Mouse (Mus musculus) gastrocnemius, postnatal 36 days (tissue): Measurements from ENCODE around the gene Npat. TPM values are rescaled to one million over a fixed set of nuclear protein-coding genes. Genes with fewer than 3 reads are reported as not detected.

ENCODE experiments used
- DNase-seq, 2 experiments: peaks; one replicate each; pipeline ENCODE4 v3.0.0; 2022
- intact Hi-C: fragments of 180-260 bp; cut with DNase I; formaldehyde crosslinking; loops from one replicate; pipeline ENCODE4 v1.15.1; 2025
- total RNA-seq, 2 experiments: library from RNA; stranded (reverse); gene quantifications; 2 replicates each; pipeline ENCODE4 v1.2.3; 2021

Gene Npat
- total RNA-seq, 2 experiments from 2014 or later, result 3.3 to 5.7 TPM

- intact Hi-C loops, result no loop called here
Measured at GRCm38 (mm10) chr9:53609306-53609967, 72.6 kb downstream of the Npat start.

GRCm38 (mm10) chr9:53609968-53610781, 73.3 kb downstream of the Npat start, which contains the start of gene Acat1:
Acat1 (minus strand) TSS chr9:53610382.
- intact Hi-C loops, result loop anchor here (5.0 kb wide), 1 partner anchor 52 kb away; no protein-coding TSS in a partner anchor
- peak; percentile 94 for DNase-seq

More at GRCm38 (mm10) chr9:53609306-53609967, 72.6 kb downstream of the Npat start:
- DNase-seq, result no peak

DNA sequence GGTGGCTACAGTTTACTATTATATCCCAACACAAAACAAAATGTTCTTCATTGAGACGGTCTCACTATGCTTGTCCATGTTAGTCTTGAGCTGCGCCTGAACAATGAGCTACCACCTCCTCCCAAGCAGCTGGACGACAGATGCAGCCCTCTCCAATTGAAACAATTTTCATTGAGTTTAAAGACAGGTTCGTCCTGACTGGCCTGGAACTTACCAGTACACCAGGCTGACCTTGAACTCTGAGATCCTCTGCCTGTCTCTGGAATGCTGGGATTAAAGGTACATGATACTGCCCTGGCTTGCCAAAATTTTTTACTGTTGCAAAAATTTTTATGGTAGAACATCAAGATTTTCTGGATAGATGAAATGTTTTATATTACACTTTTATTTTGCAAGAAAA, 77.4 kb downstream of the Npat start:
- no peak for DNase-seq
- intact Hi-C loops, result loop anchor here (5.0 kb wide), 1 partner anchor 48 kb away; no protein-coding TSS in a partner anchor

GRCm38 (mm10) chr9:53615246-53615645, 78.4 kb downstream of the Npat start:
- no peak for DNase-seq
- intact Hi-C loops, result no loop called here

Other genes with a start within 250 kb of the Npat start
- gene Exph5, start 235.4 kb upstream of the Npat start, total RNA-seq, result 1 to 10 TPM in 1 of 2 experiments, under 1 TPM in 1; 0.42 to 1.6 TPM
- 1 to 10 TPM; 4.2 to 4.8 TPM for gene Kdelc2, start 153.0 kb upstream of the Npat start, total RNA-seq
- gene 4930550C14Rik, start 134.7 kb upstream of the Npat start, total RNA-seq, result not detected
- 1 to 10 TPM; 6.2 to 8.0 TPM for gene Atm, start 307 bp upstream of the Npat start, total RNA-seq
- gene Acat1, start 73.3 kb downstream of the Npat start, total RNA-seq, result 100 to 1,000 TPM in 1 of 2 experiments, 10 to 100 TPM in 1; 95.2 to 122 TPM
- 10 to 100 TPM; 61.5 to 71.1 TPM for gene Cul5, start 133.0 kb downstream of the Npat start, total RNA-seq
- not detected for gene Rab39, start 169.2 kb downstream of the Npat start, total RNA-seq
- not detected for gene Slc35f2, start 234.5 kb downstream of the Npat start, total RNA-seq